Mouse (Mus musculus) forebrain, postnatal 0 days (tissue): ENCODE measurements around the gene Armc8. TPM values are rescaled to one million over a fixed set of nuclear protein-coding genes. Genes with fewer than 3 reads are reported as not detected.

Experiments
- ATAC-seq: fragments of 200-750 bp; cut with Nextera tagmentation; 2 replicates; pipeline ENCODE4 v1.8.0; 2017; ENCODE audit warnings: mild to moderate bottlenecking, moderate library complexity
- DNase-seq: peaks from one replicate; pipeline ENCODE4 v3.0.0-alpha.2; 2015
- H3K27ac ChIP-seq: fragments of 300-500 bp; sonication (generic); 2 replicates; pipeline ENCODE4 v1.5.1; 2014; ENCODE audit warnings: low read depth, mild to moderate bottlenecking, antibody characterized with exemption, low read length, moderate library complexity, mixed read lengths
- H3K27me3 ChIP-seq: fragments of 300-500 bp; sonication (generic); 2 replicates; pipeline ENCODE4 v1.6.1; 2014; ENCODE audit warnings: mild to moderate bottlenecking, low read length, mixed read lengths; ENCODE audit not compliant: insufficient read depth
- H3K36me3 ChIP-seq: fragments of 300-500 bp; sonication (generic); 2 replicates; pipeline ENCODE4 v1.6.1; 2014; ENCODE audit warnings: mild to moderate bottlenecking, moderate library complexity; ENCODE audit not compliant: insufficient read depth
- H3K4me1 ChIP-seq: fragments of 300-500 bp; sonication (generic); 2 replicates; pipeline ENCODE4 v1.6.1; 2014; ENCODE audit warnings: antibody characterized with exemption; ENCODE audit not compliant: insufficient read depth
- H3K4me2 ChIP-seq: fragments of 300-500 bp; sonication (generic); 2 replicates; pipeline ENCODE4 v1.6.1; 2014; ENCODE audit warnings: low read depth, mild to moderate bottlenecking, moderate library complexity
- H3K4me3 ChIP-seq: fragments of 300-500 bp; sonication (generic); 2 replicates; pipeline ENCODE4 v1.5.1; 2014; ENCODE audit warnings: low read depth, low read length, mixed read lengths
- H3K9ac ChIP-seq: fragments of 300-500 bp; sonication (generic); 2 replicates; pipeline ENCODE4 v1.6.1; 2014; ENCODE audit warnings: mild to moderate bottlenecking
- H3K9me3 ChIP-seq: fragments of 300-500 bp; sonication (generic); 2 replicates; pipeline ENCODE4 v1.6.1; 2016; ENCODE audit warnings: low read length
- CTCF ChIP-seq: sonication (generic); IDR thresholded peaks from 2 replicates; pipeline ENCODE4 v1.5.1; 2016; ENCODE audit warnings: antibody characterized with exemption, control low read depth, low read depth
- WGBS: fragments of 180-500 bp; shearing (Covaris S2); extraction: QIAGEN DNeasy Blood & Tissue Kit; methylation state at CpG from one replicate; pipeline ENCODE4 v1.1.7; 2014; 5-methylcytosine and 5-hydroxymethylcytosine counted together
- polyA plus RNA-seq: library from polyadenylated mRNA; unstranded; fragments of >200 nt; fragmentation: Nextera tagmentation; extraction: Ambion mirVana; gene quantifications from 2 replicates; pipeline ENCODE4 v1.2.1, GENCODE M21; 2015
- total RNA-seq: library from RNA; depleted of rRNA; stranded (reverse); fragments of >200 nt; gene quantifications from 2 replicates; pipeline ENCODE4 v1.2.3, GENCODE M21; 2014

Armc8 gene
- total and polyA plus RNA-seq, 2 experiments from 2014 or later = 70.6 to 96.3 TPM

DNA sequence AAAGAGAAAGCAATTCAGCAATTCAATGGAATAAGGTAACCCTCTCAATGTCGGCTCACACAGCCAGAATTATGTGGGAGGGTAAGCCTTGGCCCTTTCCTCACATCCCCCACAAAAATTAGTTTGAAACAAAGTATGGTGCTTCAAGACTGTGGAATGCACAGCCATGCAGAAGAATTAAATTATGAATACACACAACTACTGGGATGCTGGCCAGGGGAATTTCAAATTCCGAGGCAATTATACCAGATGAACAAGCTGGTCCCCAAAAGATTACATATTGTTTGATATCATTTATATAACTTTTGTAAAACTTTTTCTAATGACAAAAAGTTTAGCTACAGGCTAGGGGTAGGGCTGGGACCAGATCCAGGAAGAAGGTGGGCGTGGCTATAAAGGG is 121.4 kb downstream of the Armc8 start:
- H3K4me3 ChIP-seq = no peak overlapping the region
- no peak for TF ChIP-seq CTCF
- no peaks in the 10 kb centered on the region for H3K36me3 ChIP-seq
- no peaks in the 10 kb centered on the region for H3K9me3 ChIP-seq
- DNase-seq (no peak), ATAC-seq (no peak)
- H3K27ac ChIP-seq = no peak overlapping the region
- no peaks in the 10 kb centered on the region for H3K4me1 ChIP-seq
- H3K4me2 ChIP-seq = no peak overlapping the region
- H3K9ac ChIP-seq = no peak overlapping the region
- H3K27me3 ChIP-seq = 0 out of 2 replicates have a peak, but pooled peaks cover 11% of the 10 kb centered on the region
- 36% methylated on average over 3 of the region's 3 CpGs for WGBS

DNA sequence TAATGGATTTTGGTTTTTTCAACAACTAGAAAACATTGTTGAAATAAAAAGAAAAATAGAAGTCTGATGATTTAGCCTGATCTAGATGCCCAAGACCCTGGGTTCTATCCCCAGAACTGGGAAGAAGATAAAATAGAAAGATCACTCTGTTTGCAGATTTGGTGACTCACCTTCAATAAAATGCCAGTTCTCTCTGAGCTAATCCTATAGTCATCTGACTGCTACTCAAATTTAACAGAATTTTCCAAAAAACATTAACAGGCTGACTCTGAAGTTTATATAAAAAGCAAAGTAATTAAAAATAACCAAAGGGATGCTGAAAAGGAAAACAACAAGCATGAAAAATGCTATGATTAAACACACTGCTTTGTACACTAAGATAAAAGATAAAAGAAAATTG is 122.4 kb downstream of the Armc8 start:
- ATAC-seq = no peak
- DNase-seq = no peak

DNA sequence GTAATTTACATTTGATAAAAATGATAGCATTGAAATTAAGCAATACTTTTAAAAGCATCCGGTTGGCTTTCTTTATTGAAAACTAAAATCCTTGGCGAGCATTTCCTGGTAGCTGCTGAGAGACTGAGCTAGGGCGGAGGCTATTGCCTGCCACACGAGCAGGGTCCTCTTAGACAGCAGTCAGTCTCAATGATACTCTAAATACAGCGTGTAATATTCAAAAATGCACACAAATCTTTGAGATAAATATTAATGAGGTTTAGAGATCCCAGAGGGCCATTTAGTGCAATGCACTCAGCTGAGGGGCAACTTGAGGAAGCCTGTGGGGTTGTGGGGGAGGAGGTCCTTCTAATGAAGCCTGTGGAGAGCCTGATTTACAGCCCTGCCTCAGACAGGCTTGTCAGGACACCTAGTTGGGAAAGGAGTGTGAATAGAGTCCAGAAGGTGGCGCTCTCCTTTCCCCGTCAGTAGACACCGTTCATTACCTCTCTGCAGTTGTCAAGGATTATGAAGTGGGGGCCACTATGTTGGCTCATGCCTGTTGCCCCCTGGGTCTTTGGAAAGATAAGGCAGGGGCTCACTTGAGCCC is 124.0 kb downstream of the Armc8 start:
- TF ChIP-seq CTCF = peak; percentile 61
- H3K36me3 ChIP-seq = no peaks in the 10 kb centered on the region
- H3K4me3 ChIP-seq = no peak overlapping the region
- no peaks in the 10 kb centered on the region for H3K9me3 ChIP-seq
- H3K4me2 ChIP-seq = no peak overlapping the region
- no peak overlapping the region for H3K27ac ChIP-seq
- 34% methylated on average over 8 of the region's 8 CpGs for WGBS
- H3K9ac ChIP-seq = no peak overlapping the region
- DNase-seq (peak; percentile 41), ATAC-seq (no peak)
- H3K27me3 ChIP-seq = no peaks in the 10 kb centered on the region
- no peaks in the 10 kb centered on the region for H3K4me1 ChIP-seq

More for the DNA sequence above, 122.4 kb downstream of the Armc8 start:
- H3K27me3 ChIP-seq = 0 out of 2 replicates have a peak, but pooled peaks cover 3% of the 10 kb centered on the region
- no peaks in the 10 kb centered on the region for H3K9me3 ChIP-seq
- H3K9ac ChIP-seq = no peak overlapping the region
- no peaks in the 10 kb centered on the region for H3K36me3 ChIP-seq
- H3K4me1 ChIP-seq = no peaks in the 10 kb centered on the region
- no peak overlapping the region for H3K4me2 ChIP-seq
- no peak for TF ChIP-seq CTCF
- no peak overlapping the region for H3K4me3 ChIP-seq
- no peak overlapping the region for H3K27ac ChIP-seq

DNA sequence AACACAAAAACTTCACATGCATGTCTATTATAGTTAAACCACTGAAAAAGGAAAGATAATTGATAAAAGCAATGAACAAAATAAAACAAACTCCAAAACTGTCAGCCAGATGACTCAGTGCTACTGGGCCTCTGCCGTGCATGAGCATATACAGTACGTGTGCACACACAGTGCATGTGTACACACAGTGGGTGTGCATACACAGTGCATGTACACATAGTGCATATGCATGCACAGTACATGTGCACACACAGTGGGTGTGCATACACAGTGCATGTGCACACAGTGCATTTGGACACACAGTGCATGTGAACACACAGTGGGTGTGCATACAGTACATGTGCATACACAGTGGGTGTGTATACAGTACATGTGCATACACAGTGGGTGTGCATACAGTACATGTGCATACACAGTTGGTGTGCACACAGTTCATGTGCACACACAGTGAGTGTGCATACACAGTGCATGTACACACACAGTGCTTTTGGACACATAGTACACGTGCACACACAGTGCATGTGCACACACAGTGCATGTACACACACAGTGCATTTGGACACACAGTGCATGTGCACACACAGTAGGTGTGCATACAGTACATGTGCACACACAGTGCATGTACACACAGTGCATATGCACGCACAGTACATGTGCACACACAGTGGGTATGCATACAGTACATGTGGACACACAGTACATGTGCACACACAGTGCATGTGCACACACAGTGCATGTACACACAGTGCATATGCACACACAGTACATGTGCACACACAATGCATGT is 126.9 kb downstream of the Armc8 start:
- ATAC-seq (no peak; the same call in 1 of the 2 replicates), DNase-seq (no peak)
- Histone ChIP-seq H3K27ac (no peak overlapping the region), H3K9ac (no peak overlapping the region), H3K27me3 (no peaks in the 10 kb centered on the region), H3K36me3 (no peaks in the 10 kb centered on the region), H3K4me1 (no peaks in the 10 kb centered on the region; the same call in 1 of the 2 replicates), H3K4me2 (no peak overlapping the region), H3K4me3 (no peak overlapping the region), H3K9me3 (no peaks in the 10 kb centered on the region)
- no peak for TF ChIP-seq CTCF
- 90% methylated on average over 4 of the region's 4 CpGs for WGBS

DNA sequence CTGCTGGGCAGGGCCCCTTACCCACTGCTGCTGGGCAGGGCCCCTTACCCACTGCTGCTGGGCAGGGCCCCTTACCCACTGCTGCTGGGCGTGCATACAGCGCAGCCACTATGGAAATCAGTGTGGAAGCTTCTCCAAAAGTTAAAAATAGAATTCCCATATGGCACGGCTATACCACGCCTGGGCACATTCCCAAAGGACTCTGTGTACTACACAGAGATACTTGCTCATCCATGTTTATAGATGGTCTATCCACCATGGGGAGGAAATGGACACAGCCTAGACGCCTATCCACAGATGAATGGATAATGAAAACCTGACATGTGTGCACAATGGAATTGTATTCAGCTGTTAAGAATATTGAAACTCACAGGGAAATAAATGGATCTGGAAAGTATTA is 127.8 kb downstream of the Armc8 start:
- ATAC-seq (no peak), DNase-seq (peak; percentile 67)
- H3K9ac ChIP-seq = no peak overlapping the region
- no peak for TF ChIP-seq CTCF
- H3K9me3 ChIP-seq = no peaks in the 10 kb centered on the region
- no peak overlapping the region for H3K4me2 ChIP-seq
- 61% methylated on average over 5 of the region's 5 CpGs for WGBS
- no peak overlapping the region for H3K27ac ChIP-seq
- H3K27me3 ChIP-seq = no peaks in the 10 kb centered on the region
- no peaks in the 10 kb centered on the region for H3K36me3 ChIP-seq
- H3K4me3 ChIP-seq = no peak overlapping the region
- no peaks in the 10 kb centered on the region; the same call in 1 of the 2 replicates for H3K4me1 ChIP-seq

DNA sequence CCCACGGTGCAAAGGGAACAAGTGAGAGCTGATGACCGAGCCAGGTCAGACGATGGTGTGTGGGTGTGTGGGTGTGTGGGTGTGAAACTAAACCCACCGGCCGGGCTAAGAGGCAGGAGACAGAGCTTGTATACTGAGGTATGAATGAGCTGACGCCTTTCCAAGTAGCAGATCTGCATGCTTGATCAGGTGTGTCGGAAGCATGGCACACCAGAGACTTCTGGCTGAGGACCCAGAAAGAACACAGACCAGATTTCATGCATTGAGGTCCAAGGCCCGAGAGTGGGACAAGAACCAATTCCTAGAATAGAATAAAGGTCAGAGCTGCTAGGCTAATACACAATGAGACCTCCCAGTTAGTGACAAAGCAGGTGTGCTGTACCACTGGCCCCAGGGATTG is 129.6 kb downstream of the Armc8 start:
- Histone ChIP-seq H3K27me3 (no peaks in the 10 kb centered on the region), H3K9me3 (no peaks in the 10 kb centered on the region), H3K36me3 (no peaks in the 10 kb centered on the region), H3K4me1 (peaks cover 8% of the 10 kb centered on the region), H3K4me2 (no peak overlapping the region), H3K4me3 (no peak overlapping the region), H3K9ac (no peak overlapping the region), H3K27ac (no peak overlapping the region)
- no peak for ATAC-seq
- no peak for DNase-seq
- 74% methylated on average over 8 of the region's 8 CpGs for WGBS
- no peak for TF ChIP-seq CTCF

DNA sequence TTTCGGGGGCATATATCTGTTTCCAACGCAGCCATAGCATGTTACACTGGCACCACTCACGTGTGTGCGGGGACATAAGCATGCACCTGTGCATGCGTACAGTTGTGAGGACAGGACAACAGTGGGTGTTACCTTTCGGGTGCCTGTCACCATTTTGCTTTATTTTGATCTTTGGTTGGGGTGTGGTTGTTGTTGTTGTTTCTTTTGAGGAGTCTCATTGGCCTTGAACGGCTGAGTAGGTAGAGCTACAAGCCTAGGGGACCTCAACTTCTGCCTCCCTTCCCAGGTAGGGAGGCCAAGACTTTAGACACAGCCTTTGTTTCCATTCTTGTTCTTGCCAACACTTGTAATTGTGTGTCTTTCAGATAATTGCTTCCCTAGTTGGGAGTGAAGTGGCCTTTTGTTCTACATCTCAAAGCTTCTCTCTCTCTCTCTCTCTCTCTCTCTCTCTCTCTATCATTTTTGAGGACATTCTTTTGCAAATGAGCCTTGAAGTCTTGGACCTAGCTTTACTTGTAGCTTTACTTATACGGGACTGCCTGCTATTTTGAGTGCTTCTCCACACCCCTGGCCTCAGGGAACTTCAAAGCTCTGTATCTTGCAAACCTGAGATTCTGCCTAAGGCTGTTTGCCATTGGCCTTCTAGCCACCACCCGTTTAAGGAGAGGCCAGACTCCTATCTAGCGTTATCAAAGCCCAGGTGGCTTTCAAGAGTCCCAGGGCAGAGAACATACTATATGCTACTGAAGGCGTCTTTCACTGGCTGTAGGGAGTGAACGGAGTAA is 130.7 kb downstream of the Armc8 start:
- peaks cover 12% of the 10 kb centered on the region for H3K4me1 ChIP-seq
- DNase-seq = no peak
- H3K4me2 ChIP-seq = peak overlapping the region; percentile 86; the same call in 1 of the 2 replicates
- H3K9ac ChIP-seq = no peak overlapping the region
- no peak for TF ChIP-seq CTCF
- H3K27ac ChIP-seq = no peak overlapping the region
- H3K27me3 ChIP-seq = no peaks in the 10 kb centered on the region
- no peak overlapping the region for H3K4me3 ChIP-seq
- ATAC-seq = no peak
- WGBS = 74% methylated on average over 12 of the region's 12 CpGs
- no peaks in the 10 kb centered on the region for H3K9me3 ChIP-seq
- no peaks in the 10 kb centered on the region for H3K36me3 ChIP-seq
